Mouse (Mus musculus) limb, embryonic 14.5 days (tissue): ENCODE measurements at regions not wholly inside any gene's neighbourhood (a gene's known extent, or its start where the extent isn't known, plus 50 kb on each side); places are given as distances from the start of the nearest gene placed in this dataset.
A peak's percentile ranks its signal among the peaks of the same experiment; 100 is the strongest.

Experiments used
- ATAC-seq: fragments of 200-750 bp; cut with Nextera tagmentation; 2 replicates; pipeline ENCODE4 v1.8.0; 2017; ENCODE audit warnings: low read depth, moderate number of reproducible peaks, moderate TSS enrichment; ENCODE audit not compliant: low FRiP score
- DNase-seq: peaks from one replicate; pipeline ENCODE4 v3.0.0-alpha.2; 2015; ENCODE audit warnings: low spot score
- H3K27ac ChIP-seq: fragments of 300-500 bp; sonication (generic); replicated peaks from 2 replicates; pipeline ENCODE4 v1.5.1; 2014; ENCODE audit warnings: low read depth, mild to moderate bottlenecking, low read length, moderate library complexity, mixed read lengths
- H3K27me3 ChIP-seq: fragments of 300-500 bp; sonication (generic); 2 replicates; pipeline ENCODE4 v1.6.1; 2014; ENCODE audit warnings: low read length, mixed read lengths; ENCODE audit not compliant: control insufficient read depth, insufficient read depth
- H3K36me3 ChIP-seq: fragments of 300-500 bp; sonication (generic); 2 replicates; pipeline ENCODE4 v1.6.1; 2014; ENCODE audit warnings: mild to moderate bottlenecking, low read length, moderate library complexity, mixed read lengths; ENCODE audit not compliant: control insufficient read depth, insufficient read depth
- H3K4me1 ChIP-seq: fragments of 300-500 bp; sonication (generic); 2 replicates; pipeline ENCODE4 v1.6.1; 2014; ENCODE audit warnings: antibody characterized with exemption, low read length, mixed read lengths; ENCODE audit not compliant: control insufficient read depth, insufficient read depth
- H3K4me2 ChIP-seq: fragments of 300-500 bp; sonication (generic); replicated peaks from 2 replicates; pipeline ENCODE4 v1.6.1; 2014; ENCODE audit warnings: low read depth, mild to moderate bottlenecking, low read length, moderate library complexity; ENCODE audit not compliant: severe bottlenecking
- H3K4me3 ChIP-seq: fragments of 300-500 bp; sonication (generic); replicated peaks from 2 replicates; pipeline ENCODE4 v1.5.1; 2014; ENCODE audit warnings: low read length
- H3K9ac ChIP-seq: fragments of 300-500 bp; sonication (generic); 2 replicates; pipeline ENCODE4 v1.6.1; 2014; ENCODE audit warnings: mild to moderate bottlenecking, low read depth, low read length, moderate library complexity; ENCODE audit not compliant: severe bottlenecking
- H3K9me3 ChIP-seq: fragments of 300-500 bp; sonication (generic); 2 replicates; pipeline ENCODE4 v1.6.1; 2016; ENCODE audit warnings: low read length; ENCODE audit not compliant: control insufficient read depth
- POLR2A ChIP-seq: fragments of 200-500 bp; IDR thresholded peaks from 2 replicates; pipeline ENCODE4 v1.8.0; 2012; ENCODE audit warnings: inconsistent platforms, mild to moderate bottlenecking, moderate library complexity, borderline replicate concordance; ENCODE audit not compliant: insufficient read depth, insufficient read length; ENCODE audit errors: extremely low read depth
- WGBS: fragments of 180-500 bp; shearing (Covaris S2); extraction: QIAGEN DNeasy Blood & Tissue Kit; methylation state at CpG from one replicate; pipeline ENCODE4 v1.1.7; 2014; 5-methylcytosine and 5-hydroxymethylcytosine counted together

DNA sequence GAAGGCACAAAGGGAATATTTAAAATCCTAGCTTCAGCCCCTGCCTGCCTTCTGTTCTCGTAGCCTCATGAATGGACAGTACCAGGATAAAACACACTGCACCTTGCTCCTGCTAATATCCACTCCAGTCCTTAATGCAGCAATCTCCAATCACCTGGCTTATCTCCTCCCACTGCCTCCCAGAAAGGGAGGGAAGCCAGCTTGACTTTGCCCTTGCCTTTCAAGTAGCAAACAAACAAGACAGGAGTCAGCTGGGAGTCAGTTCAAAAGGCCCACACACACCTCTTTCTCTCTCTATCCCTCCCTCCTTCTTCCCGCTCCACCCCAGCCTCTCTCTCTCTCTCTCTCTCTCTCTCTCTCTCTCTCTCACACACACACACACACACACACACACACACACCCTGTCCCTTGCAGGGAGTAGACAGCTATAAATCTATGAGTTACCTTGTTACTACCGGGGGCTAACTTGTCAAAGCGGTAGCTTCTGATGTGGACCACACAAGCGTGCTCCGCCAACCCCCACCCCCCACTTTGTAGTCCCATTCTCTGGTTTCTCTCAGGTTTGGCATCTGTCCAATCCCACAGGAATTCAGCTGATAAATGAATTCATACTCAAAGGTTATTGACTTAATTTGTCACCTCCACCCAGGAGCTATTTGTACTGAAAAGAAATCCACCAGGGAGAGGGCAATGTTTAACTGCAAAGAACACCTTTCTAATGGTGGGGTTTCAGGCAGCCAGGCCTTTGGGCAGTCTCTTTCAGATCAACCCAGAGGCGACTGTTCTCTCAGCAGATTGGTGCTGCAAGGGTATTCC is 212.6 kb upstream of the H2al1a start:
- ATAC-seq, result no peak
- 45% methylated on average over 7 of the region's 7 CpGs for WGBS
- no peaks in the 10 kb centered on the region for H3K27me3 ChIP-seq

DNA sequence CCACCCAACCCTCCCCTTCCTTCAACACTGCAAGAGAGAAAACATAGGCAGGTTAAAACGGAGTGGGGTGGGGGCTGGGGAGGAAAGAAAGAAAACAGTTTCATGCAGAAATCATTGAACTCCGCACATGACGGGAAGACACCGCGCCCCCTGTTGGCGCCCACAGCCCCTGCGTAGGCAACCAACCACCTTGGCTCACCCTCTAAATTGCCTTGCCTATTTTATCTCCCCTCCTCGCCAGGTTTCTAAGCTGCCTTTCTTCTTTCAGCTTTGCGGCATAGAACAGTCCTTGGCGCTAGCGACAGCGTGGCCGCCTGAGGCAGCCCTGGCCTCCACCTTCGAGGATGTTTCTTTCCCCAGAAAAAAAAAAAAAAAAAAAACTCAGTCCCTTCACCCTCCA is 211.1 kb upstream of the H2al1a start:
- Histone ChIP-seq H3K36me3 (no peaks in the 10 kb centered on the region), H3K4me3 (peak overlapping the region; percentile 16), H3K27ac (no peak overlapping the region), H3K4me1 (no peaks in the 10 kb centered on the region), H3K4me2 (peak overlapping the region; percentile 33), H3K9ac (no peak overlapping the region), H3K27me3 (no peaks in the 10 kb centered on the region), H3K9me3 (no peaks in the 10 kb centered on the region)
- DNase-seq (no peak), ATAC-seq (no peak)
- WGBS, result 20% methylated on average over 14 of the region's 14 CpGs
- no peak for TF ChIP-seq POLR2A

More for the DNA sequence above, 212.6 kb upstream of the H2al1a start:
- no peak for TF ChIP-seq POLR2A
- no peaks in the 10 kb centered on the region for H3K4me1 ChIP-seq
- no peak overlapping the region for H3K4me3 ChIP-seq
- no peaks in the 10 kb centered on the region for H3K9me3 ChIP-seq
- H3K9ac ChIP-seq, result no peak overlapping the region
- no peak overlapping the region for H3K27ac ChIP-seq
- no peak overlapping the region for H3K4me2 ChIP-seq
- no peaks in the 10 kb centered on the region for H3K36me3 ChIP-seq
- DNase-seq, result no peak

DNA sequence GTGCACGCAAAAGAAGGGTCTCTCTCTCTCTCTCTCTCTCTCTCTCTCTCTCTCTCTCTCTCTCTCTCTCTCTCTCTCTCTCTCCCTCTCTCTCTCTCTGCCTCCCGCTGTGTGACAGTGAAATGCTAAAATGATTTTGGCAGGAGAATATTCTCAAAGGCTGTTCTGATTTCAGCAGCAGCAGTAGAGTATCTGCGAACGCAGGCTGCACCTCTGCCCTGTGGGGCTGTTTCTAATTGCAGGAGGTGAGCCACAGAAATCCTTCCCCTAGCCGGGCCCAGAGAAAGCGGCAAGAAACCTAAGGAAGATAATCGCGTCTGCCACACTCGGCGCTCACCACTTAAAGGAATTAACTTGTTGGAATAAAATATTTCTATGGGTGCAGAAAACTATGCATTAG is 210.6 kb upstream of the H2al1a start:
- Histone ChIP-seq H3K27ac (no peak overlapping the region), H3K27me3 (no peaks in the 10 kb centered on the region), H3K9ac (no peak overlapping the region), H3K4me2 (peak overlapping the region; percentile 33; the same call in 1 of the 2 replicates), H3K4me1 (no peaks in the 10 kb centered on the region), H3K9me3 (no peaks in the 10 kb centered on the region), H3K4me3 (no peak overlapping the region), H3K36me3 (no peaks in the 10 kb centered on the region)
- ATAC-seq (no peak), DNase-seq (no peak)
- 33% methylated on average over 10 of the region's 10 CpGs for WGBS
- no peak for TF ChIP-seq POLR2A

DNA sequence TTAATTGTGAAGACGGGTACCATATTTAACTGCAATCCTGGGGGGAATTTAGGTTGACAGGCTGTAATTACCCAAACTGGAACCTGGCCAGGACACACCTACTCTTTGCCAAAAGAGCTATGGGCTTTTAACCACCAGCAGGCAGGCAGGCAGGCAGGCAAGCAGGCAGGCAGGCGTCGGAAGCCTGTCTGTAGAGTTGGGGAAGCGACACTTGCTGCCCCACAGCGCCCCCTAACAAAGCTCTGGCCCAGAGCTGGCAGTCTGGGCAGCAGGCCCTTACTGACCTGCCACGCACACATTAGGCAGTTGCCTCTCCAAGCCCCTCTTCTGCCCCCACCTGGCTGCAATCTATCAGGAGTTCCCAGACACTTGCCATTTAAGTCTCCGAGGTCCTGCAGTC is 208.6 kb upstream of the H2al1a start:
- DNase-seq (peak; percentile 35), ATAC-seq (no peak)
- no peak overlapping the region for H3K9ac ChIP-seq
- no peak overlapping the region for H3K4me3 ChIP-seq
- TF ChIP-seq POLR2A, result no peak
- H3K27ac ChIP-seq, result no peak overlapping the region
- no peaks in the 10 kb centered on the region for H3K4me1 ChIP-seq
- no peak overlapping the region for H3K4me2 ChIP-seq
- 34% methylated on average over 7 of the region's 7 CpGs for WGBS
- no peaks in the 10 kb centered on the region for H3K36me3 ChIP-seq
- H3K27me3 ChIP-seq, result no peaks in the 10 kb centered on the region
- no peaks in the 10 kb centered on the region for H3K9me3 ChIP-seq

DNA sequence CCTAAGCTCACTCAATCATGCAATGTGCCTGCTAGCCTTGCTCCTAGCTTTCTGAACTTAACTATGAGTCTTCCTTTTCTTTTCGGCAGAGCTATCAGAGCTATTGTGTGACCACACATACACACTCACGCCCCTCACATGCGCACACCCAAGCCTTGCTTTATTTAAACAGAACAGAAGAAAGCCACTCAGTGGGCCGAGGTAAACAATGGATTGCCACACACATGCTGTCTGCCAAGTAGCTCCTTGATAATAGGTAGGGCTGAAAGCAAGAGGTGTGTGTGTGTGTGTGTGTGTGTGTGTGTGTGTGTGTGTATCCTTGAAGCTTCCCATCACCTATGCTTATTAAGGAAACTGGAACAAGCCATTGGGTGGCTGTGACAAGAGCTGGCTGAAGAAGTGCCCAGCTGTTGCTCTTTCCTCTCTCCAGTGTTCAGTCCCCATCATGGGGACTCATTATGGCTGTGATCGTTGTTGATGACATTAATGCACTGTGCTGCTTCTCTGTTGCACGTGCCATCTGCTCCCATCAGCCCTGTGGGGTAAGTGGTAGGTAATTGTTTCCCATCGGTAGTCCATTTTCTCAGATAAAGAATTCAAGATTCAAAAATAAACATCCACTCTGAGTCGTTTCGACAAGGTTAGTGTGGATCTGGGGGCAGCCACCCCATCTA is 201.3 kb upstream of the H2al1a start:
- H3K4me1 ChIP-seq, result no peaks in the 10 kb centered on the region
- H3K9me3 ChIP-seq, result no peaks in the 10 kb centered on the region
- 74% methylated on average over 9 of the region's 9 CpGs for WGBS
- no peak for ATAC-seq
- no peak overlapping the region for H3K9ac ChIP-seq
- no peak overlapping the region for H3K4me2 ChIP-seq
- no peaks in the 10 kb centered on the region for H3K27me3 ChIP-seq
- no peak overlapping the region for H3K27ac ChIP-seq
- no peak for DNase-seq
- no peak for TF ChIP-seq POLR2A
- no peaks in the 10 kb centered on the region for H3K36me3 ChIP-seq
- H3K4me3 ChIP-seq, result no peak overlapping the region
